Mouse (Mus musculus) embryo, embryonic 10.5 days (tissue): Measurements from ENCODE around the gene Ccdc70.
"Not testable (repeated sequence)": the region's sequence is repeated elsewhere in the genome, so short reads cannot be mapped to it uniquely, and the experiment has no call there.

ENCODE experiments used
- DNase-seq: peaks from one replicate; pipeline ENCODE4 v3.0.0-alpha.2; 2015; ENCODE audit warnings: low spot score

The Ccdc70 gene

GRCm38 (mm10) chr8:21969475-21969874 is at the start of gene Ccdc70:
TSS of gene Ccdc70 (plus strand) at chr8:21969775.
- DNase-seq, result no peak

- not testable (repeated sequence) for DNase-seq
Measured at GRCm38 (mm10) chr8:21930754-21931153, 38.8 kb upstream of the Ccdc70 start.

- DNase-seq, result no peak
Measured at GRCm38 (mm10) chr8:21932610-21933009, 37.0 kb upstream of the Ccdc70 start, which contains the start of gene Defb15. TSS of gene Defb15 (minus strand) at chr8:21932710.

GRCm38 (mm10) chr8:21938052-21938451 is 31.5 kb upstream of the Ccdc70 start, which contains the start of gene Defb35:
TSS of gene Defb35 (plus strand) at chr8:21938352.
- DNase-seq, result not testable (repeated sequence)

DNA sequence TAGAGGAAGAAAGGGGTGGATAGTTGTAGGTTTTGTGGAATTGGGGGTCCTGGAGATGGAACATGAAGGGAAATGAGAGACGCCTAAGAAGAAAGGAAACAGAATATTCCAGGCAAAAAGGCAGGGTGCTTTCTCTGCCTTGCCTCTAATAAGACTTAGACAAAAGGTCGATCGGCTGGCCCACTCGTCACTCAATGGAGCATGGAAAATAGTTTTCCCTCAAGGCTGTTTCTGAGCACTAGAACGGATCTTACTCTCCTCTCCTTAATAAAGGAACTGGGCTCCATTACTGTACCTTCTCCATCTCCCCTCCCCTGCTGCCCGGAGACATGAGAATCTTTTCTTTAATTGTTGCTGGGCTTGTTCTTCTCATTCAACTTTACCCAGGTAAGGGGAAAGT is 23.1 kb upstream of the Ccdc70 start, which contains the start of gene Defb13:
Gene Defb13 (plus strand): TSS at position 301 of the 400 bp plus-strand sequence.
- no peak for DNase-seq

DNA sequence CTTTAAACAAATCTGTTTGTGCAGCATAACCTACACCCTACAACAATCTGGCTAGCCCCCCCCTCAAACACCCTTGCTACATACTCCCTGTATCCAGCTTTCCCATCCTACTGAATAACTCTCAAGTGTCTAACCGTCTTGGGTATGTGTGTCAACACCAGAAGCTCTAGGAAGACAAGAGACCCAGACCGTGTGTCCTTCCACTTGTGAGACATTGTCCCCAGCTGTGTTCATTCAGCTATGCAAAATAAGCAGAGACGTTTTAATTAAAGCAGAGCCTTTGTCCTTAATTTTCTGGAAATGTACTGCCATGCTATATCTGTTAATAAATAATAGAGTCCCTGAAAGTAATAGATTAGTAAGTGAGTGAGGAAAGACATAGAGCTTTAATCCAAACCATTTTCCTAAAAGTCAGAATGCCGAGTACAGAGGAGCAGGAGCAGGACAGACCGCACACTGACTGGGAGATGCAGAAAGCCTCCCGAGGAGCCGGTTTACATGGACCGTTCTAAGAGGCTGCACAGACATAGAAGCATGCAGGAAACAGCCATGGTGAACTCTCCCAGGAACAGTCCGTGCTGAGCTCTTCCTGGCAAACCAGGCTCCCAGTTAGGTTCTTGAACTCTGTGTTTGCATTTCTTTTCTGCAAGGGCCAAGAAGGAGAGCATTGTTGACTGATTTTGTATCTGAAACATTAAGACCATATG is 22.1 kb upstream of the Ccdc70 start:
- DNase-seq, result no peak

GRCm38 (mm10) chr8:21955321-21955720 is 14.3 kb upstream of the Ccdc70 start:
- DNase-seq, result peak; percentile 76

DNA sequence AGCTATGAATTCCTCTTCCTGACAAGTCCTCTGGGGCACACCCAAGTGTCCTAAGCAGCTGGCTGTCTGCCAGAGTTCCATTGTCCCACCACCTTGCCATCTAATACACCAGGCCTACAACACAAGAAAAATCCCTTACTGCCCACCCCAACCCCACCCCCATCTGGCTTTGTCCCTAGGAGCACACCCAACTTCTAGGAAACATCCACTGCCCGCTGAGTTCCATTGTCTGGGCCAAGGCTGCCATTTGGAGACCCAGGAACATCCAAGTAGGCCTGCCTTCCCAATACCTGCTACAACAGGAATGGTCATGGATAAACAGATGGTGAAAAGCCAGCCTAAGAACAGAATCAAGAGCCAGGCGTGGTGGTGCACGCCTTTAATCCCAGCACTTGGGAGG is 13.2 kb upstream of the Ccdc70 start:
- DNase-seq, result no peak

DNA sequence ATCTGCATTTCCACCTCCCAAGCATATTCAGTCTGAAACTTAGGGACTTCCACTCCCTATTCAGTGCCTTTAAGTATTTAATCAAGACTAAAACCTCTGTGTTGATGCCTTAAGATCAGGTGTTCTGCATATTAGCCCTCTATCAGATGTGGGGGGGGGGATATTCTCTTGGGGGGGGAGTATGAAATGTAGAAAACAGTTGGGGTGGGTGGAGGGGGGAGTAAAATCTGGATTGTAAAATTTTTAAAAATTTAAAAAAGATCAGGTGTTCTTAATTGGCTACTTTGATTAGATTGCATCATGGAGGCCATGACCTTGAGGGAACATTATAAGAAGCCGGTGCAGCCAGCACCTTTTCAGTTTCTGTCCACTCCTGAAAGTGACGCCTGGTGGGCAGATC is 11.2 kb upstream of the Ccdc70 start, which contains the start of gene Fam90a1a:
Gene Fam90a1a (plus strand): TSS at position 301 of the 400 bp plus-strand sequence.
- DNase-seq, result no peak

DNA sequence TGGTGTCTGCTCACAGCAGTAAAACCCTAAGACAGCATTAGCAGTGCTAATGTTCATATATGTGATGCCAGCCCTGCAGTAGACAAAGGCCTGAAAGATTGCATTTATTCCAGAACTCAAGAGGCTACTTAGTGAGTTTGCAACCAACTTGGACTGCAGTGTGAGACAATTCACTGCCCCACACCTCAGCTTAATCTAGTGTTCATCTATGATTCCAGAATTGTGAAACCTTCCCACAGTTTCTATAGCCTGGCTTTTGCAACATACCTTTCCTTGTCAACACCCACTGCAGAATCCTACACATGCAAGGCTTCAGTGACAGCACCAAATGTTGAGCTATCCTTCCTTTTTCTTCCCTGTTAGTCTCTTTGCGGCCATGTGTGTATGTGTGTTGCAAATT is 2.9 kb upstream of the Ccdc70 start:
- no peak for DNase-seq

- DNase-seq, result no peak
Measured at GRCm38 (mm10) chr8:21978193-21978592, 8.6 kb downstream of the Ccdc70 start.

GRCm38 (mm10) chr8:21981664-21982337 is 12.2 kb downstream of the Ccdc70 start:
- DNase-seq, result peak; percentile 24

GRCm38 (mm10) chr8:21992184-21992583 is 22.6 kb downstream of the Ccdc70 start:
- peak; percentile 62 for DNase-seq

DNA sequence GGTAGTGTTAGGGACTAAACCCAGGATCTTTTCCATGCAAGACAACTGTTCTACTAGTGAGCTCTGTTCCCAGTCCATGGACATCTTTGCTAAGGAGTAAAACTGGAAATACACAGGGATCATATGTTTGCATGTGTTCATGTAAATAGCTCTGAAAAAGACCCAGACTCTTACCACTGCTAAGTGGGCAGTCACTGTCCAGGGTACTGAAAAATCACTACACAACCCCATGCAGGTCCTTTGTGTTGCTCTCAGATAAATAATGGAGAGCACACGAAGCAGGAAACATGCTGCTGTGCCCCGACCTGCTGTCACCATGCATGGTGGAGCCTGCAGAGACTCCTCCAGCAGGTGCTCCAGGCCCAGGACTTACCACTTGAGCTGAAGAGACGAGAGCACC is 25.6 kb downstream of the Ccdc70 start:
- peak; percentile 53 for DNase-seq

DNA sequence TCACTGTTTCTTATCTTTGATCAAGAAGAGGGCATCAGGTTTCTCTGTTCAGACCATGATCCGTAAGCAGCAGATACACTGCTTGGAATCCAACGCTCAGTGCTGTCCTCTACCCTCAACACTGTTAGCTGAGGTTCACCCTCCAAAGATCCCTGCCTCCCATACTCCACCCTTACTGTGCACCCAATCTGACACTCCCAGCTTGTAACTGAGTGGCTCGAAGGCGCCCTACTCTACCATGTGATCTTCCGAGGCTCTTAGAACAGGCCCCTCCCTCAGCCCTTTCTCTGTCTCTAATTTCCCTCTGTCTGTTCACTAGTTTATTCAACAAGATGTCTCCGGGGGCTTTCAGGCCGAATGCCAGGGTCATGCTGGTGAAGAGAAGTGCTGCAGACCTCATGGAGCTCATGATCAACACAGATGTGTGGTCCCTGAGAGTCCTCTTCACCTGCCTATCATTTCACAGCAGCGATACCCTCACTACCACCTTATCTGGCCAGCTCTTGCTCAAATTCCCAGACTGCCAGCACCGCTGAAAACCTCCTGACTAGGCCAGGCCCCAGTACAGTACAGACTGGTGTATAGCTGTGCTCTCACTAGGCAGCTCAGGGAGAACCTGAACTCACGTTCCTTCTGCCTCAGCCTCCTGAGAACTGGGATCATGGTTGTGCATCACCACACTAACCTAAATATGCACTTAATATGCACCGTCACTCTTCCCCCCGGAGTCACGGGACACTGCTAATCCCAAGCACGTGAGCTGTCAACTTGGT is 35.4 kb downstream of the Ccdc70 start:
- DNase-seq, result no peak

DNA sequence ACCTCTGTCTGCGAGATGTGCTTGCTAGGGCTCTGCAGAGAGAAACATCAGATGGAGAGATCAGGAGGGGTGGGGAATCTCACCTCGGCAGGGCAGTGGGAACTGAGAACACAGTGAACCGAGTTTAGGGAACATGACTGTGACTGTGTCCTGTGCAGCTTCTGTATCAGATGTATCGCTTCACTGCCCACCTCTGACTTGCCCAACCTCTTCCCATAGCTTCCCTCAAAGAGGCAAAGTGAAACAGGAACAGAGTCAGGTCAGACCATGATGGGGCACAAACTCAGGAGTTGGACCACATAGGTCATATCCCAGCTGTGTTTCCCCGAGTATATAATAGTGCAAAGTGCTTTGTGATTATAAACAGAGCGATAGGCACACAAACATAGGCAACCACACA is 36.8 kb downstream of the Ccdc70 start:
- DNase-seq, result no peak

GRCm38 (mm10) chr8:22009403-22009802 is 39.8 kb downstream of the Ccdc70 start:
- no peak for DNase-seq

- DNase-seq, result peak; percentile 15
Measured at GRCm38 (mm10) chr8:22013034-22013707, 43.6 kb downstream of the Ccdc70 start.

DNA sequence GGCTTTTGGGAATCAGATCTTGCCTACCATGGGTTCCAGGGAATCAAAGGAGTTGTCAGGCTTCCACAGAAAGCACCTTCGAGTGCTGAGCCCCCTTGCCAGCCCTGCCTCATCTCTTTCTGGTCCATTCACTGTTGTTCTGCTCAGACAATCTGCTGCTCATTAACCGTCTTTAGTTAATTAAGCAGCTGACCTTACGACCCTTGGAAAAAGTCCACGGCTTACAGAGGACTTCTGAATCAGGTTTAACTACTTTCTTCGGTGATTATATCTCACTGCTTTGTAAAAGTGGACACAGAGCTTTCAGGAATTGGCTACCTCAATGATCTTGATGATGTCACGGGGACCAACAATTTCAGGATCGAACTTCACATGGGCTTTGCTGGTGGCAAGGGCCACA is 48.2 kb downstream of the Ccdc70 start:
- no peak for DNase-seq

GRCm38 (mm10) chr8:22019498-22019897 is 49.9 kb downstream of the Ccdc70 start:
- no peak for DNase-seq

DNA sequence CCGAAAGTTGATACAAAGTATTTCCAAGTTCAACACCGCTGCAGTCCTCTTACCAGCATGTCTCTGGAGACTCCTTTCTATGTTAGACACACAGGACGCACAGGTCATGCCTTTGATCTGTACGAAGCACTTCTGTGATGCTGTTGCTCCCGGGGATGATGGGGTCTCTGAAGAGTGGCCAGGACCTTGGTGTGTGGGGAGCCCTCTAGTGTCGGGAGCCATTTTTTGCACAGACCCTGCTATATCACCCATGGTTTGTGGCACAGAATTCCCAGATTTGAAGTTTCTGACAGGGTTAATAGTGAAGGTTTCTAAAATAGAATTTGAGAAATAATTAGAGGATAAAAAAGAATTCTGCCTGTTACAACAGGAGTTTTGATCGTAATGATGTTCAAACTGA is 52.7 kb downstream of the Ccdc70 start:
- DNase-seq, result peak; percentile 17
